Mouse (Mus musculus) heart, embryonic 16.5 days (tissue): ENCODE measurements around the gene Rhoq. TPM values are rescaled to one million over a fixed set of nuclear protein-coding genes. Genes with fewer than 3 reads are reported as not detected.

Source experiments
- ATAC-seq: fragments of 200-750 bp; cut with Nextera tagmentation; replicated peaks from 2 replicates; pipeline ENCODE4 v1.8.0; 2017; ENCODE audit warnings: moderate number of reproducible peaks; ENCODE audit not compliant: insufficient read depth, low FRiP score; ENCODE audit errors: extremely low read depth
- H3K27ac ChIP-seq: fragments of 300-500 bp; sonication (generic); 2 replicates; pipeline ENCODE4 v1.5.1; 2014; ENCODE audit warnings: mild to moderate bottlenecking, low read length, control low read depth, moderate library complexity
- H3K27me3 ChIP-seq: fragments of 300-500 bp; sonication (generic); 2 replicates; pipeline ENCODE4 v1.6.1; 2014; ENCODE audit warnings: low read length, mixed read lengths; ENCODE audit not compliant: control insufficient read depth, insufficient read depth
- H3K36me3 ChIP-seq: fragments of 300-500 bp; sonication (generic); 2 replicates; pipeline ENCODE4 v1.6.1; 2014; ENCODE audit not compliant: control insufficient read depth, insufficient read depth
- H3K4me1 ChIP-seq: fragments of 300-500 bp; sonication (generic); 2 replicates; pipeline ENCODE4 v1.6.1; 2014; ENCODE audit warnings: low read length, mixed read lengths; ENCODE audit not compliant: control insufficient read depth, insufficient read depth
- H3K4me2 ChIP-seq: fragments of 300-500 bp; sonication (generic); 2 replicates; pipeline ENCODE4 v1.6.1; 2014; ENCODE audit warnings: low read depth, mild to moderate bottlenecking, control low read depth, low read length
- H3K4me3 ChIP-seq: fragments of 300-500 bp; sonication (generic); 2 replicates; pipeline ENCODE4 v1.5.1; 2014; ENCODE audit warnings: mild to moderate bottlenecking, control low read depth, low read length
- H3K9ac ChIP-seq: fragments of 300-500 bp; sonication (generic); 2 replicates; pipeline ENCODE4 v1.6.1; 2014; ENCODE audit warnings: low read length, control low read depth
- H3K9me3 ChIP-seq: fragments of 300-500 bp; sonication (generic); replicated peaks from 2 replicates; pipeline ENCODE4 v1.6.1; 2016; ENCODE audit warnings: low read length; ENCODE audit not compliant: control insufficient read depth
- WGBS: fragments of 180-500 bp; shearing (Covaris S2); extraction: QIAGEN DNeasy Blood & Tissue Kit; methylation state at CpG from one replicate; pipeline ENCODE4 v1.1.7; 2014; 5-methylcytosine and 5-hydroxymethylcytosine counted together
- polyA plus RNA-seq: library from polyadenylated mRNA; unstranded; fragments of >200 nt; fragmentation: Nextera tagmentation; extraction: Ambion mirVana; gene quantifications from 2 replicates; pipeline ENCODE4 v1.2.1, GENCODE M21; 2015

Rhoq gene
- polyA plus RNA-seq, 1 experiment from 2014 or later = 20.4 TPM

DNA sequence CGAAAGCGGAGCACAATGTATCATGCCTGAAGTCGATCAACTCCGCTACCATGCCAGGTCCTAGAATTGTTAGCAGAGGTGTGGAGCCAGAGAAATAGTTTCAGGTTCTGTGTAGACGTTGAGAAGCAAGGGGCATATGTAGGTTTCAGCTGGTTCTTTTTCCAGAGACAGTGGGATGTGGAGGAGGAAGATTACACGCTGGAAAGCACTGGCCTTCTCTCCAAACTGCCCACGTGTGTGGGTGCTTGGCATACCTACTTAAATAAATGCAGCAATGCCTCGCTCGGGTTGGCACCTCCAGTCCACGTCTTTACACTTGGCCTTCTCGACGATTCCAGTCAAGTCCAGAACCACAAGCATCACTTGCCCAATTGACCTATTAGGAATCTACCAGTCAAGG lies 4.2 kb downstream of the Rhoq start:
- no peak overlapping the region for H3K9ac ChIP-seq
- WGBS = 87% methylated on average over 12 of the region's 12 CpGs
- no peak for ATAC-seq
- H3K4me1 ChIP-seq = peaks cover 53% of the 10 kb centered on the region
- no peaks in the 10 kb centered on the region for H3K27me3 ChIP-seq
- peak overlapping the region; percentile 94 for H3K27ac ChIP-seq
- H3K9me3 ChIP-seq = no peaks in the 10 kb centered on the region
- peaks cover 4% of the 10 kb centered on the region; the same call in 1 of the 2 replicates for H3K36me3 ChIP-seq
- H3K4me3 ChIP-seq = no peak overlapping the region
- H3K4me2 ChIP-seq = no peak overlapping the region; the same call in 1 of the 2 replicates

DNA sequence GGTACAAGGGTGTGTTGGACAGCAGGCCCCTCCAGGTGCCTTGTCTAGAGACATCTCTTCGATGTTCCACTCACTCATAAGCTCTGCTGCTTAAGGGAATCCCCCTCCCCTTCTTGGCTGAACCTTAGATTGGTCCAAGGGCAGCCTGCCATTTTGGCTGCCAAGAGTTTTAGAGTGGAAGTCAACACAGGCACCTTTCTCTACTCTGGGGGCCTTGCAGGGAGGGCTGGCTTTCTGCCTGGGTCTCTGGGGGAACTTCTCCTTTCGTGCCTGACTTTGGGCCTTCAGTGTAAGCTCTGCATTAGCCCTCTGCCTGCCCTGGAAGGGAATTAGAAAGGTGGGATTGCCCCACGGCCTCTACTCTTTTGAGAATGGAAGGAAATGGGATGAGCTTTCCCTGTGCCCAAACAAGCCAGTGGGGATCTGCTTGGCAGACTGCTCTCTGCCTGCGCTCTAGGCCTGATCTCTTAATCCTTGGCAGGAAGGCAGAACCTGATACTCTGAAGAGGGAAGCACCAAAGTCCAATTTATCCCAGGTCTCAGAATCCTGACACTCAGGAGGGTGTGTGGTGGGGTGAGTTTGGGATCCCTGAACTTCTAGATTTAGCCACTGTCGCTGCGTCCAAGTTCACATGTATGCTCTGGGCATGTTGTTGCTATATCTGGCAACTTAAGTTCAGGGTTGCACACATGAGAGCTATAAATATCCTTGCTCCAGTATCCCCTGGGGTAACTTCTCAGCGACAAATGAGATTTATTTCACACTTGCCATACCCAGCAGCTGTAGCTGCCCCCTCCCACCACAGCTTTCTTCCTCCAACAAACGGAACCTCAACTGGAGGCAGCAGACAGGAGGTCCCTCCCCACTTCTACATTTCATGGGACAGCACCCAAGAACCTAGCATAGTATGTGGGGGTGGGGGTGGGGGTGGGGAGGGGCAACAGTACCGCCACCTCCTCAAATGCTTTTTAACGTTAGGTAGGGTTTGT lies 4.9 kb downstream of the Rhoq start:
- Histone ChIP-seq H3K4me3 (peak overlapping the region; percentile 22), H3K27ac (peak overlapping the region; percentile 94), H3K4me2 (peak overlapping the region; percentile 57), H3K27me3 (no peaks in the 10 kb centered on the region), H3K9ac (peak overlapping the region; percentile 51), H3K36me3 (peaks cover 7% of the 10 kb centered on the region; the same call in 1 of the 2 replicates), H3K4me1 (peaks cover 51% of the 10 kb centered on the region), H3K9me3 (no peaks in the 10 kb centered on the region)
- peak; percentile 24; the same call in 1 of the 2 replicates for ATAC-seq
- 43% methylated on average over 10 of the region's 10 CpGs for WGBS

- WGBS = 43% methylated on average over 5 of the region's 5 CpGs
- peak overlapping the region; percentile 57 for H3K4me2 ChIP-seq
- H3K4me3 ChIP-seq = peak overlapping the region; percentile 22
- peak overlapping the region; percentile 51 for H3K9ac ChIP-seq
- peak overlapping the region; percentile 94 for H3K27ac ChIP-seq
- H3K36me3 ChIP-seq = peaks cover 8% of the 10 kb centered on the region; the same call in 1 of the 2 replicates
- ATAC-seq = no peak
- peaks cover 51% of the 10 kb centered on the region for H3K4me1 ChIP-seq
- no peaks in the 10 kb centered on the region for H3K9me3 ChIP-seq
- no peaks in the 10 kb centered on the region for H3K27me3 ChIP-seq
Observed at GRCm38 (mm10) chr17:86968581-86968980, 5.7 kb downstream of the Rhoq start.

DNA sequence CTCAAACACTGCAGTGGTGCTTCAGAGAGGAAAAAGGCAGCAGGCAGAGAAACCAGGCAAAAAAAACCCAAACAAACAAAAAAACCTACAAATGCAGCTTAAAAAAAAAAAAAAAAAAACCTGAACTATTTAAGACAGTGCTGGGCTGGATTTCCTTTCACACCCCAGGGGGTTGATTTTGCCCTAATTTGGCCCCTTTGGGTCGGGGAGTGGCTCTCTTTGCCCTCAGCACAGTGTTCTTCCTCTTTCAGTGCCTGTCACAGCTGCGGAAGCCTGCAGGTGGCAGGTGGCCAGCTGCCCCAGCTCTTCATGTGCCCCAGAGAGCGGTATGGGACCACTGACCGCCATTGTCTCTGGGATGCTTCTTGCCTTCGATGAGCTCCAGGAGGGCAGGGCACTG lies 6.7 kb downstream of the Rhoq start:
- Histone ChIP-seq H3K27ac (peak overlapping the region; percentile 94), H3K4me3 (no peak overlapping the region), H3K4me1 (peaks cover 48% of the 10 kb centered on the region), H3K36me3 (peaks cover 13% of the 10 kb centered on the region), H3K9ac (no peak overlapping the region), H3K27me3 (no peaks in the 10 kb centered on the region), H3K4me2 (no peak overlapping the region), H3K9me3 (no peaks in the 10 kb centered on the region)
- WGBS = 72% methylated on average over 5 of the region's 5 CpGs
- no peak for ATAC-seq

DNA sequence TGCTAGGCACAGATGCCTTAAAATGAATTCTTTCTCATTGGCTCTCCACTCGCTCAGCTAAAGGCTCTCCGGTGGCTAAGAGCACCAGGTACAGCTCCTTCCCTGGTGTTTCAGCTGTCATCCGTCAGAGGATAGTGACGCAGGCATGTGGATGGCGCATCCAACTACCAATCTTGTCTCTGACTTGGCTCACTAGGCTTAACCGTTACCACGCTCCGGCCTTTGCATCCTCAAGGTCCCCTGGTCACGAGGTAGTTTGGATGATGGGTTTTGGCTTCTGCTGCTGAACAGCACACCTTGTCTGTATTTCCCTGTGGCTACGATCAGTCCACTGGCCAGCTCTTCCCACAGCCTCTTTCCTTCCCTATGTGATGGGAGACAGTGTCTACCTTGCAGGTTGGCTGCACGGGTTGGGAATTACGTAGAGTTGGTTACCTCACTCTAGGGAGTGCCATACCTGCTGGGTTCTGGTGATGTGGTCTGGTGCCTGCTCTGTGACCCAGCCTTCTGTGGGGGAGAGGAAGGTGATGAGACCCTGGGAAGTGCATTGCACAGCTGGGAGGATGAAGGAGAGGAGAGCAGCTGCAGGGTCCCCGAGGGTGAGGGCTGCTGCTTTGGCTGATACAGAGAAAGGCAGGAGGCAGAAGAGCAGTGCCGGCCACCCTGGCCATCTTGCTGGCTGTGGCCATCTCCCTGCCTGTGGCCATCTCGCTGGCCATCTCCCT lies 7.3 kb downstream of the Rhoq start:
- Histone ChIP-seq H3K9ac (no peak overlapping the region), H3K4me2 (no peak overlapping the region), H3K4me3 (no peak overlapping the region), H3K9me3 (no peaks in the 10 kb centered on the region), H3K27ac (no peak overlapping the region), H3K36me3 (peaks cover 17% of the 10 kb centered on the region), H3K27me3 (no peaks in the 10 kb centered on the region), H3K4me1 (peaks cover 43% of the 10 kb centered on the region)
- 92% methylated on average over 15 of the region's 15 CpGs for WGBS
- no peak for ATAC-seq

DNA sequence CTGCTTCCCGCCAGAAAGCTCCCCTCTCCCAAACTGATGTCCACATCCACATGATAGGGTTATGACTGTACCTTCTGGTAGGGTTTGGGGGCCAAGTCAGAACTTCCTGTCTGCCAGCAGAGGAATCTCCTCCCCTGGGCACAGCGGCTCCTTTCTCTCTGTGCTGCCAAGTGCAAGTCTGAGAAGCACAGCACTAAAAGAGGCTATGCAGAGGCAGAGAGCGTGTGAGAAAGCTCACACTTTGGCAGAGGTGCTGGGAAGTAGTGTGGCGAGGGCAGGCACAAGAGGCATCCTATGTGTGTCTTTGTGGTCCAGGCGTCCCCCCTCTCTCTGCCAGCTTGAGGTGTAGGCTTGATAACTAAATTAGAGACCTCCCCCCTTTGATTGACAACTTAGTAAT lies 8.2 kb downstream of the Rhoq start:
- Histone ChIP-seq H3K4me3 (no peak overlapping the region), H3K27ac (no peak overlapping the region), H3K4me2 (no peak overlapping the region), H3K9me3 (no peaks in the 10 kb centered on the region), H3K27me3 (no peaks in the 10 kb centered on the region), H3K9ac (no peak overlapping the region), H3K36me3 (peaks cover 19% of the 10 kb centered on the region), H3K4me1 (peaks cover 34% of the 10 kb centered on the region)
- no peak for ATAC-seq
- 74% methylated on average over 5 of the region's 5 CpGs for WGBS

DNA sequence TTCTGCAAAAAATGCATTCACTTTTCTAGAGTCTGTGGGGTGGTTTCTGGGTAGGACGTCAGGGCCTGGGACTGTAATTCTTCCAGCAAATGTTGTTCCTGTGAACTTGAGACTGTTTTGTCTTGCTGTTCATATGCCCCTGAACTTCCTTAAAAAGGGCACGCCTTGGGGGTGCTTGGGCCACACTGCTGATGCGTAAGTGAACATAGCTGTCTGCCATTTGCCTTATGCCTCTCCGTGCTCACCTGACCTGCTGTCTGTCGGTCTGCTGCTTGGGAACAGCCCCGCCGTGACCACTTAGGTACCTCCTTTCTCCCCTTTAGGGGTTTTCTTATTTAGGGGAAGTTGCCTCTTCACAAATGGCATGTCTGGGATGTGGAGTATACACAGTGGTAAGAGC lies 9.0 kb downstream of the Rhoq start:
- Histone ChIP-seq H3K9me3 (no peaks in the 10 kb centered on the region), H3K36me3 (peaks cover 19% of the 10 kb centered on the region), H3K4me2 (no peak overlapping the region), H3K9ac (no peak overlapping the region), H3K4me3 (no peak overlapping the region), H3K4me1 (peaks cover 30% of the 10 kb centered on the region), H3K27me3 (no peaks in the 10 kb centered on the region), H3K27ac (no peak overlapping the region)
- no peak for ATAC-seq
- WGBS = 89% methylated on average over 7 of the region's 7 CpGs

- Histone ChIP-seq H3K27me3 (no peaks in the 10 kb centered on the region), H3K9me3 (no peaks in the 10 kb centered on the region), H3K4me2 (no peak overlapping the region), H3K27ac (no peak overlapping the region), H3K4me3 (no peak overlapping the region), H3K4me1 (peaks cover 19% of the 10 kb centered on the region), H3K36me3 (peaks cover 19% of the 10 kb centered on the region), H3K9ac (no peak overlapping the region)
- 92% methylated on average over 2 of the region's 2 CpGs for WGBS
- no peak for ATAC-seq
Observed at GRCm38 (mm10) chr17:86973097-86973496, 10.2 kb downstream of the Rhoq start.

GRCm38 (mm10) chr17:86976387-86976786 lies 13.5 kb downstream of the Rhoq start:
- 61% methylated on average over 10 of the region's 10 CpGs for WGBS
- no peak overlapping the region for H3K9ac ChIP-seq
- peaks cover 6% of the 10 kb centered on the region for H3K4me1 ChIP-seq
- no peaks in the 10 kb centered on the region for H3K9me3 ChIP-seq
- H3K4me3 ChIP-seq = no peak overlapping the region
- H3K27me3 ChIP-seq = no peaks in the 10 kb centered on the region
- ATAC-seq = no peak
- H3K36me3 ChIP-seq = peaks cover 19% of the 10 kb centered on the region
- no peak overlapping the region for H3K4me2 ChIP-seq
- no peak overlapping the region for H3K27ac ChIP-seq
